Mouse (Mus musculus) liver, postnatal 0 days (tissue): Measurements from ENCODE around the gene Calml3.

Experiments used
- CTCF ChIP-seq: sonication (generic); IDR thresholded peaks from 2 replicates; pipeline ENCODE4 v1.5.1; 2016; ENCODE audit warnings: antibody characterized with exemption, low read depth
- EP300 ChIP-seq: IDR thresholded peaks from 2 replicates; pipeline ENCODE4 v1.6.1; 2016; ENCODE audit warnings: antibody characterized with exemption, low read depth, mild to moderate bottlenecking

- TF ChIP-seq EP300: no peak
- TF ChIP-seq CTCF: no peak
Observed at GRCm38 (mm10) chr13:3770170-3771024, 33.7 kb downstream of the Calml3 start.
